13 mouse cellular contexts compared by ENCODE assay signal in the genomic region with DNA sequence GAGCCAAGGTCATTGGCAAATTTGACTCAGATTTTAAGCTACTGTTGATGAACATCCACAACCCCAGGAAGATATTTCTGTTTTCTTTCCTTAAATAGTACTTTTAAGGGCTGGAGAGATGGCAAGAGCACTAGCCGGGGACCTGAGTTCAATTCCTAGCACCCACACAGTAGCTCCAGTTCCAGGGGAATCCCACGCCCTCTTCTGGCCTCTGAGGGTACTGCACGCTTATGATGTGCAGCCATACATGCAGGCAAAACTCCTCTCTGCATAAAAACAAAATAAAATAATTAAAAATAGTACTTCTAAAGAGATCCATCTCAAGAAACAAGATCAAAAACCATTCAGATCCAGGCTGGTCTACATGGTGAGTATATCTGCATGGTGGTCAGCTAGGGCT. TPM values are rescaled to one million over a fixed set of nuclear protein-coding genes. Genes with fewer than 3 reads are reported as not detected.
DNase-seq lines count a peak whose midpoint lies in the region; ATAC-seq and TF ChIP-seq lines count a peak whose summit lies in the region.
"Had no signal": no experiment of that assay in that cellular context is flagged by ENCODE, and none has a peak within 500 bp of the region (broad histone marks: within the 10 kb centered on the region; RNA-seq: fewer than 3 reads in every experiment).

No protein-coding gene starts in this region.

- peak; percentile 32; the same call in 1 of the 2 replicates for TF ChIP-seq CTCF in forebrain, postnatal 0 days (IDR thresholded peaks at IDR 0.05; ENCODE audit: low read depth)
- TF ChIP-seq CTCF in liver, postnatal 0 days (IDR thresholded peaks at IDR 0.05; ENCODE audit: low read depth), result peak; percentile 60

- peaks cover 1% of the 10 kb centered on the region for H3K4me1 ChIP-seq in forebrain, postnatal 0 days (ENCODE audit: insufficient read depth)
- peaks cover 17% of the 10 kb centered on the region for H3K4me1 ChIP-seq in forebrain, embryonic 15.5 days
- H3K4me1 ChIP-seq in liver, postnatal 0 days (ENCODE audit: insufficient read depth), result peaks cover 26% of the 10 kb centered on the region
- H3K4me1 ChIP-seq in liver, embryonic 11.5 days (replicated peaks; ENCODE audit: control insufficient read depth, insufficient read depth, low read length), result peaks cover 18% of the 10 kb centered on the region

- no peaks in the 10 kb centered on the region for H3K36me3 ChIP-seq in forebrain, postnatal 0 days (ENCODE audit: insufficient read depth)
- no peaks in the 10 kb centered on the region for H3K36me3 ChIP-seq in forebrain, embryonic 15.5 days
- peaks cover 6% of the 10 kb centered on the region; the same call in 1 of the 2 replicates for H3K36me3 ChIP-seq in liver, postnatal 0 days (replicated peaks; ENCODE audit: insufficient read depth, low read length)
- peaks cover 7% of the 10 kb centered on the region; the same call in 1 of the 2 replicates for H3K36me3 ChIP-seq in liver, embryonic 11.5 days (ENCODE audit: control insufficient read depth, insufficient read depth, low read length)
- H3K36me3 ChIP-seq: hindbrain, embryonic 15.5 days had no signal

- no peak for ATAC-seq in forebrain, postnatal 0 days
- ATAC-seq in forebrain, embryonic 15.5 days (replicated peaks), result no peak
- no peak for ATAC-seq in liver, postnatal 0 days
- no peak for ATAC-seq in liver, embryonic 11.5 days (replicated peaks; ENCODE audit: low FRiP score)

- no peaks in the 10 kb centered on the region for H3K9me3 ChIP-seq in forebrain, postnatal 0 days (ENCODE audit: low read length)
- no peaks in the 10 kb centered on the region for H3K9me3 ChIP-seq in forebrain, embryonic 15.5 days
- H3K9me3 ChIP-seq in liver, postnatal 0 days (ENCODE audit: low read length), result peaks cover 2% of the 10 kb centered on the region; the same call in 1 of the 2 replicates
- H3K9me3 ChIP-seq in liver, embryonic 11.5 days (ENCODE audit: control insufficient read depth, low read length), result 0 out of 2 replicates have a peak, but pooled peaks cover 2% of the 10 kb centered on the region
- H3K9me3 ChIP-seq: heart, embryonic 10.5 days; hindbrain, embryonic 15.5 days; limb, embryonic 12.5 days had no signal

- H3K27me3 ChIP-seq in forebrain, postnatal 0 days (ENCODE audit: insufficient read depth, low read length), result no peaks in the 10 kb centered on the region
- no peaks in the 10 kb centered on the region for H3K27me3 ChIP-seq in forebrain, embryonic 15.5 days
- H3K27me3 ChIP-seq in liver, postnatal 0 days (ENCODE audit: insufficient read depth, low read length), result no peaks in the 10 kb centered on the region
- H3K27me3 ChIP-seq in liver, embryonic 11.5 days (replicated peaks; ENCODE audit: control insufficient read depth, insufficient read depth, low read length), result no peaks in the 10 kb centered on the region
- H3K27me3 ChIP-seq: hindbrain, embryonic 15.5 days; limb, embryonic 12.5 days had no signal

- H3K4me3 ChIP-seq in forebrain, postnatal 0 days (ENCODE audit: low read depth, low read length), result no peak overlapping the region
- H3K4me3 ChIP-seq in forebrain, embryonic 15.5 days, result no peak overlapping the region
- H3K4me3 ChIP-seq in liver, postnatal 0 days (ENCODE audit: low read depth, low read length), result no peak overlapping the region
- no peak overlapping the region for H3K4me3 ChIP-seq in liver, embryonic 11.5 days (ENCODE audit: low read depth, low read length)
- H3K4me3 ChIP-seq: erythroblast, embryonic 14.5 days; heart, embryonic 10.5 days; hindbrain, embryonic 15.5 days; limb, embryonic 12.5 days had no signal

- no peak for TF ChIP-seq EP300 in liver, postnatal 0 days (IDR thresholded peaks at IDR 0.05; ENCODE audit: low read depth)

- H3K4me2 ChIP-seq in forebrain, postnatal 0 days (ENCODE audit: low read depth), result no peak overlapping the region
- H3K4me2 ChIP-seq in forebrain, embryonic 15.5 days (replicated peaks), result no peak overlapping the region
- H3K4me2 ChIP-seq in liver, postnatal 0 days (ENCODE audit: low read depth, low read length), result no peak overlapping the region
- H3K4me2 ChIP-seq in liver, embryonic 11.5 days, result no peak overlapping the region
- H3K4me2 ChIP-seq: hindbrain, embryonic 15.5 days; limb, embryonic 12.5 days had no signal

- H3K27ac ChIP-seq in forebrain, postnatal 0 days (ENCODE audit: low read depth, low read length), result no peak overlapping the region
- H3K27ac ChIP-seq in forebrain, embryonic 15.5 days (replicated peaks), result no peak overlapping the region
- H3K27ac ChIP-seq in liver, postnatal 0 days (ENCODE audit: low read depth), result no peak overlapping the region
- H3K27ac ChIP-seq in liver, embryonic 11.5 days (ENCODE audit: low read depth, low read length), result no peak overlapping the region
- H3K27ac ChIP-seq: heart, embryonic 10.5 days; hindbrain, embryonic 15.5 days; limb, embryonic 12.5 days had no signal

- H3K9ac ChIP-seq in forebrain, postnatal 0 days, result no peak overlapping the region
- H3K9ac ChIP-seq in forebrain, embryonic 15.5 days (replicated peaks), result no peak overlapping the region
- H3K9ac ChIP-seq in liver, postnatal 0 days (replicated peaks), result no peak overlapping the region
- H3K9ac ChIP-seq in liver, embryonic 11.5 days (ENCODE audit: low read depth, low read length), result no peak overlapping the region
- H3K9ac ChIP-seq: hindbrain, embryonic 15.5 days; limb, embryonic 12.5 days had no signal

- no peak for DNase-seq in forebrain, postnatal 0 days
- DNase-seq in liver, postnatal 0 days, result no peak
- DNase-seq in liver, embryonic 11.5 days (ENCODE audit: low spot score), result no peak
- DNase-seq in CD8-positive naive resting alpha-beta T cell, adult 2 months (ENCODE audit: low read depth in 2 of 2, low spot score in 2 of 2), result peak; percentile 34 to 36
- DNase-seq in induced T-regulatory cell, adult 2 months (ENCODE audit: low read depth), result peak; percentile 62
- DNase-seq in layer of hippocampus, postnatal 14 days (ENCODE audit: low spot score in 2 of 2), result no peak
- DNase-seq in cerebellum, postnatal 25 days, result no peak
- DNase-seq: kidney, postnatal 14 days had no signal

- 95% methylated on average over 3 of the region's 3 CpGs for WGBS in forebrain, postnatal 0 days
- 90% methylated on average over 3 of the region's 3 CpGs for WGBS in forebrain, embryonic 15.5 days
- WGBS in liver, postnatal 0 days (ENCODE audit: insufficient replicate concordance), result 87% methylated on average over 3 of the region's 3 CpGs
- 84% methylated on average over 3 of the region's 3 CpGs for WGBS in liver, embryonic 11.5 days

RNA-seq across cellular contexts. Expression of a gene that starts 4.9 kb away (rescaled TPM):
- 17.1 and 19.6 TPM in 2 replicates for total RNA-seq in forebrain, postnatal 0 days (2014; rRNA removed)
- 20.9 and 22.7 TPM in 2 replicates for polyA plus RNA-seq in forebrain, postnatal 0 days (2015; fragmentation: Nextera tagmentation; extraction: Ambion mirVana)
- 33.6 and 36.2 TPM in 2 replicates for polyA plus RNA-seq in forebrain, embryonic 15.5 days (2015; fragmentation: Nextera tagmentation; extraction: Ambion mirVana)
- polyA plus RNA-seq in liver, postnatal 0 days (2015; fragmentation: Nextera tagmentation; extraction: Ambion mirVana), result 4.4 and 5.4 TPM in 2 replicates
- polyA plus RNA-seq in liver, embryonic 11.5 days (2014; fragmentation: Nextera tagmentation; extraction: Ambion mirVana), result 26.1 and 30.8 TPM in 2 replicates
- 10 to 100 TPM; 18.5 to 21.1 TPM for total RNA-seq in layer of hippocampus, postnatal 14 days (2021)

RNA-seq across cellular contexts. Expression of a gene that starts 47.0 kb away (rescaled TPM):
- total RNA-seq in forebrain, postnatal 0 days (2014; rRNA removed), result 24.5 and 28.4 TPM in 2 replicates
- 3.1 and 3.8 TPM in 2 replicates for polyA plus RNA-seq in forebrain, postnatal 0 days (2015; fragmentation: Nextera tagmentation; extraction: Ambion mirVana)
- 7.1 and 8.0 TPM in 2 replicates for polyA plus RNA-seq in forebrain, embryonic 15.5 days (2015; fragmentation: Nextera tagmentation; extraction: Ambion mirVana)
- polyA plus RNA-seq in liver, postnatal 0 days (2015; fragmentation: Nextera tagmentation; extraction: Ambion mirVana), result 6.0 and 6.5 TPM in 2 replicates
- 12.5 and 15.5 TPM in 2 replicates for polyA plus RNA-seq in liver, embryonic 11.5 days (2014; fragmentation: Nextera tagmentation; extraction: Ambion mirVana)
- total RNA-seq in layer of hippocampus, postnatal 14 days (2021), result 10 to 100 TPM; 56.5 to 60.7 TPM

Comparison
In these comparisons a context has a peak if more than half of its experiments do, and no peak if none do; other contexts are left out.
1. DNase-seq: peak in CD8-positive naive resting alpha-beta T cell, adult 2 months (2 of 2) and induced T-regulatory cell, adult 2 months (single experiment); none in forebrain, postnatal 0 days (single experiment), liver, postnatal 0 days (single experiment), liver, embryonic 11.5 days (single experiment), layer of hippocampus, postnatal 14 days (0 of 2) and cerebellum, postnatal 25 days (0 of 2).